Mouse (Mus musculus) midbrain, embryonic 12.5 days (tissue): ENCODE measurements around the gene Tle6. TPM values are rescaled to one million over a fixed set of nuclear protein-coding genes. Genes with fewer than 3 reads are reported as not detected.

ENCODE experiments used
- ATAC-seq: fragments of 200-750 bp; cut with Nextera tagmentation; 2 replicates; pipeline ENCODE4 v1.8.0; 2017; ENCODE audit warnings: low read depth, moderate TSS enrichment, moderate library complexity; ENCODE audit not compliant: low FRiP score
- H3K27ac ChIP-seq: fragments of 300-500 bp; sonication (generic); replicated peaks from 2 replicates; pipeline ENCODE4 v1.5.1; 2016; ENCODE audit warnings: mild to moderate bottlenecking
- H3K27me3 ChIP-seq: fragments of 300-500 bp; sonication (generic); 2 replicates; pipeline ENCODE4 v1.6.1; 2016; ENCODE audit warnings: mild to moderate bottlenecking
- H3K36me3 ChIP-seq: fragments of 300-500 bp; sonication (generic); 2 replicates; pipeline ENCODE4 v1.6.1; 2016
- H3K4me1 ChIP-seq: fragments of 300-500 bp; sonication (generic); 2 replicates; pipeline ENCODE4 v1.6.1; 2016
- H3K4me2 ChIP-seq: fragments of 300-500 bp; sonication (generic); replicated peaks from 2 replicates; pipeline ENCODE4 v1.6.1; 2016; ENCODE audit warnings: mild to moderate bottlenecking, moderate library complexity
- H3K4me3 ChIP-seq: fragments of 300-500 bp; sonication (generic); 2 replicates; pipeline ENCODE4 v1.5.1; 2016; ENCODE audit warnings: mild to moderate bottlenecking
- H3K9ac ChIP-seq: fragments of 300-500 bp; sonication (generic); replicated peaks from 2 replicates; pipeline ENCODE4 v1.6.1; 2016; ENCODE audit warnings: mild to moderate bottlenecking, moderate library complexity
- H3K9me3 ChIP-seq: fragments of 300-500 bp; sonication (generic); 2 replicates; pipeline ENCODE4 v1.6.1; 2016; ENCODE audit warnings: mild to moderate bottlenecking
- WGBS: fragments of 180-500 bp; shearing (Covaris S2); methylation state at CpG from one replicate; pipeline ENCODE4 v1.1.7; 2016; 5-methylcytosine and 5-hydroxymethylcytosine counted together
- polyA plus RNA-seq: library from polyadenylated mRNA; unstranded; fragments of >200 nt; fragmentation: Nextera tagmentation; extraction: Ambion mirVana; gene quantifications from 2 replicates; pipeline ENCODE4 v1.2.1, GENCODE M21; 2016

Tle6 gene
- polyA plus RNA-seq, 1 experiment from 2014 or later, result 5.1 TPM

DNA sequence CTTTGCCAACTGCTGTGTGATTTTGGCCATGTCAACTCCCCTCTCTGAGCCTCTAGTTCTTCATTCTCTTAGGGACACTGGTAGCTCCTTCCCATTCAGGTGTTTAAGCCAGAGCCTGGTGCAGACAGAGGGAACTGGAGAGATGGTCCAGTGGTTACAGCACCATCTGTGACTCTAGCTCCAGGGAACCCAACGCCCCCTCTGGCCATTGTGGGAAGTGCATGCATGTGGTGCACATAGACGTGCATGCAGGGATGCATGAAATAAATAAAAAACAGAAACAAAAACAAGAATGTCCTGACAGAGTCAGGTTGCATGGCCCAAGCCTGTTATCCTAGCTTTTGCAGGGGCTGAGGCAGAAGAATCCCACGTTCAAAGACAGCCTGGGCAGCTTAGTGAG, 44.6 kb downstream of the Tle6 start:
- Histone ChIP-seq H3K4me3 (no peak overlapping the region), H3K9ac (no peak overlapping the region), H3K9me3 (0 out of 2 replicates have a peak, but pooled peaks cover 4% of the 10 kb centered on the region), H3K27ac (no peak overlapping the region), H3K27me3 (peaks cover 2% of the 10 kb centered on the region; the same call in 1 of the 2 replicates), H3K4me2 (no peak overlapping the region), H3K36me3 (0 out of 2 replicates have a peak, but pooled peaks cover 2% of the 10 kb centered on the region), H3K4me1 (peaks cover 24% of the 10 kb centered on the region)
- ATAC-seq, result no peak
- 77% methylated on average over 3 of the region's 3 CpGs for WGBS

DNA sequence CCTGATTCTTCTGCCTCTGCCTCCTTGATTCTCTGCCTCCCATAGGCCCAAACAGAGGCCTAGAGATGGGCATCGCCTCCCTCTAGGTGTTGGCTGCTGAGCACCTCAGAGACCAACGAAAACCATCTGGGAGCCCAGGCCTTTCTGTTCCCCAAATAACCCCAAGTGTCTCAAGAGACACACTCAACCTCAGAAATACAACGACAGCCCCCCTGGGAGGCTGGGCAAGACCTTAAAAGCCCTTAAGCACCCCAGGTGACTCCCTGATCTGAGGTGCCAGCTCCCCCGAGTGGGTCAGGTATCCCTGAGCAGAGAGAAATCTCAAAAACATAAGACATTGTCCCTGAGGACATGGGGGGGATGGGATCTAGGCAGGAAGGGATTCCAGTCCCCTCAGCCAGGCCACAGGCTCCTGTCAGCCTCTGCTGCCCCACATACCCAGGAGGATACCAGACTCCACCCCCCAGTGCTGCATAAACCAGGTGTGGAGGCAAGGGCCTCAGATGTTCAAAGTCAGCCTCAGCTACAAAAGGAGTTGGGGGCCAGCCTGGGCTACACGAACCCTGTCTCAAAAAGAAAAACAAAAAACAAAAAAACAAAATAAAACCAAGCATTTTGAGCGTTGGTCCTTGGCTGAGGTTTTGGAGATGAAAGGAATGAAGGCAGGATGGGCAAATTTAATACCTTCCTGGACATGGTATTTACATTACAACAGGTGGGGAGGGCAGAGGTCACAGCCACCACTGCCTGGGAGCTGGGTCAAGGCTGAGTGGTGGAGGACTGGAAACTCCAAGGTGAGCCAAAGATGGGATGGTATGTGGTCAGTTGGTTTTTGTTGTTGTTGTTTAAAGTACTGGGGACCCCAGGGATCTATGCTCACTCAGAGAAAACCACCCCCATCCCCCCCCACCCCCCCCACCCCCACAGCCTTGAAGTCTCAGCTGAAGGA, 46.8 kb downstream of the Tle6 start:
- ATAC-seq, result no peak
- H3K27ac ChIP-seq, result no peak overlapping the region
- no peak overlapping the region for H3K9ac ChIP-seq
- 83% methylated on average over 6 of the region's 6 CpGs for WGBS
- no peaks in the 10 kb centered on the region; the same call in 1 of the 2 replicates for H3K27me3 ChIP-seq
- 0 out of 2 replicates have a peak, but pooled peaks cover 4% of the 10 kb centered on the region for H3K9me3 ChIP-seq
- no peak overlapping the region for H3K4me2 ChIP-seq
- no peak overlapping the region for H3K4me3 ChIP-seq
- H3K4me1 ChIP-seq, result peaks cover 10% of the 10 kb centered on the region
- no peaks in the 10 kb centered on the region for H3K36me3 ChIP-seq

DNA sequence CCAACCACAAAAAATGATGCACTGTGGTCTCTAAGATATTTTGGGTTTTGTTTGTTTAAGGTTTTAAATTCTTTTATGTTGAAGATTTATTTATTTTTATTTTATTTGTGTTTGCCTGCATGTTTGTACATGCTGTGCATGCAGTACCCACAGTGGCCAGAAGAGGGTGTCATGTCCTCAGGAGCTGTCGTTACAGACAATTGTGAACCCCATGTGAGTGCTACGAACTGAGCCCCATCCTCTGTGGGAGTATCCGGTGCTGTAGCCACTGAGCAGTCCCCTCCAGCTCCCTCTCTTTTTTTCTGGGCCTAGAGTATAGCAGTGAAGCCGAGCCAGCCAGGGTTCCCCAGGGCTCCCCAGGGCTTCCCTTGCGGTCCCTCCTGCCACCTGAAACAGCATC, 47.6 kb downstream of the Tle6 start:
- H3K9me3 ChIP-seq, result 0 out of 2 replicates have a peak, but pooled peaks cover 4% of the 10 kb centered on the region
- H3K27ac ChIP-seq, result no peak overlapping the region
- ATAC-seq, result no peak
- whole genome bisulfite sequencing, result 84% methylated on average over 5 of the region's 5 CpGs
- H3K4me3 ChIP-seq, result no peak overlapping the region
- no peak overlapping the region for H3K4me2 ChIP-seq
- H3K9ac ChIP-seq, result no peak overlapping the region
- no peaks in the 10 kb centered on the region for H3K36me3 ChIP-seq
- peaks cover 6% of the 10 kb centered on the region; the same call in 1 of the 2 replicates for H3K4me1 ChIP-seq
- H3K27me3 ChIP-seq, result no peaks in the 10 kb centered on the region; the same call in 1 of the 2 replicates

DNA sequence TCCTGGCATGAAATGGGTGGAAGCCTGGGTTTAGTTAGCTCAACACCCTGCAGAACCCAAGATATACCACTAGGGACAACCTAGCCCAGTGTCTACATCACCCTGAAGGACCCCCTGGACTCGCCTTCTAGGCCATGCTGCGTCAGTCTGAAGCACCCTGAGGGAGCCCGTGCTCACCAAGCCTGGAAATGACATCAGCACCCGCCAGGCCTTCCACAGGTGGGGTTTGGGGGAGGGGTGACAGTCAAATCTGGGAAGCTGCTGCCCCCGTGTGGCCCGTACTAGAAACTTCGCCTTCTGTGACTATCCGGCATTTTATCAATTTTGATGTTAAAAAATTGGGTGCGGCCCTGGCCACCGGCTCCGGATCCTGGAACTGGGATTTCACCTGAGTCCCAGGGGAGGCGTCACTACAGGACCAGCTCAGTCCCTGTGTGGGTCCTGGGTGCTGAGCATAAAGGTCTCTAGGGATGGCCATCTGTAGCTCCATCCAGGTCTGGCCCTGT, 49.2 kb downstream of the Tle6 start:
- H3K9ac ChIP-seq, result no peak overlapping the region
- H3K4me2 ChIP-seq, result no peak overlapping the region
- 7% methylated on average over 12 of the region's 12 CpGs for WGBS
- H3K9me3 ChIP-seq, result 0 out of 2 replicates have a peak, but pooled peaks cover 4% of the 10 kb centered on the region
- H3K36me3 ChIP-seq, result no peaks in the 10 kb centered on the region
- H3K27ac ChIP-seq, result no peak overlapping the region
- H3K27me3 ChIP-seq, result no peaks in the 10 kb centered on the region; the same call in 1 of the 2 replicates
- peaks cover 6% of the 10 kb centered on the region; the same call in 1 of the 2 replicates for H3K4me1 ChIP-seq
- peak; percentile 70 for ATAC-seq
- no peak overlapping the region for H3K4me3 ChIP-seq

DNA sequence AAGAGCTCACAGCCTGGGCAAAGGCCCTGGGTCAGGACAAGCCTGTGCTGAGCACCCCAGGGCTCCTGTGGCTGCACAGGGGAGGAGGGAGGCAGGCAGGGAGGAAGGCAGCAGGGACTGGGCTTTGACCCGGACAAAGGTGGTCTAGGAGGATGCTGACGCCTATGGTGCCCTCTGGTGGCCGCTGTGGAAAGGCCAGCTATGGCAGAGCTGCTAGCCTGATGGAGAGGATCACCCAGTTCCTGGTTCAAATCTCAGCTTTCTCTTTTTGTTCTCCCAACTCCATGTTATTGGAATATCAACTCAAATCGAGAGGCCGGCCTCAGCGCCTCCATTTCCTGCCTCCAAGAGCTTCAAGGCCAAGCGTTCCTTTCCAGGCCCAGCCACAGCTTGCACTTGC, 50.6 kb downstream of the Tle6 start:
- Histone ChIP-seq H3K4me2 (no peak overlapping the region), H3K9ac (no peak overlapping the region), H3K4me3 (no peak overlapping the region), H3K9me3 (0 out of 2 replicates have a peak, but pooled peaks cover 4% of the 10 kb centered on the region), H3K36me3 (no peaks in the 10 kb centered on the region), H3K27me3 (no peaks in the 10 kb centered on the region; the same call in 1 of the 2 replicates), H3K4me1 (peaks cover 10% of the 10 kb centered on the region; the same call in 1 of the 2 replicates), H3K27ac (no peak overlapping the region)
- 20% methylated on average over 7 of the region's 7 CpGs for whole genome bisulfite sequencing
- no peak for ATAC-seq

DNA sequence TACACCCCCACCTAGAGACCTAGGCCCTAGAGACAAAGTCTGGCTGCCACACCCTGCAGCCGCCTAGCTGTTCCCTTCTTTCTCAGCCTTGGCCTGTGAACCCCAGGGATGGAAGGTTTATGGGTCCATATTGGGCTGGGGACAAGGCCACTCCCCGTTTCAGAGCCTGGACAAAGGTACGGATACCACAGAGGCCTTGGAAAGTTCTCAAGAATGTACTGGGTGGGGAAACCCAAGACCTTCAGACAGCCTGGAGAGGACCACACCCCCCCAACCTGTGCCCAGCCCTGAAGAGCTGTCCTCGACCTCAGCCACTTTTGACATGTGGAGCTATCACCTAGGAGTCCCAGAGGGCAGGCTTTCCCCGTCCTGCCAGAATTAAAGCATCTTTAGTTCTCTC, 51.9 kb downstream of the Tle6 start:
- Histone ChIP-seq H3K27ac (no peak overlapping the region), H3K36me3 (no peaks in the 10 kb centered on the region), H3K4me2 (no peak overlapping the region), H3K4me3 (no peak overlapping the region), H3K9ac (no peak overlapping the region), H3K9me3 (0 out of 2 replicates have a peak, but pooled peaks cover 4% of the 10 kb centered on the region), H3K27me3 (no peaks in the 10 kb centered on the region; the same call in 1 of the 2 replicates), H3K4me1 (peaks cover 15% of the 10 kb centered on the region)
- no peak for ATAC-seq
- 76% methylated on average over 5 of the region's 5 CpGs for WGBS

DNA sequence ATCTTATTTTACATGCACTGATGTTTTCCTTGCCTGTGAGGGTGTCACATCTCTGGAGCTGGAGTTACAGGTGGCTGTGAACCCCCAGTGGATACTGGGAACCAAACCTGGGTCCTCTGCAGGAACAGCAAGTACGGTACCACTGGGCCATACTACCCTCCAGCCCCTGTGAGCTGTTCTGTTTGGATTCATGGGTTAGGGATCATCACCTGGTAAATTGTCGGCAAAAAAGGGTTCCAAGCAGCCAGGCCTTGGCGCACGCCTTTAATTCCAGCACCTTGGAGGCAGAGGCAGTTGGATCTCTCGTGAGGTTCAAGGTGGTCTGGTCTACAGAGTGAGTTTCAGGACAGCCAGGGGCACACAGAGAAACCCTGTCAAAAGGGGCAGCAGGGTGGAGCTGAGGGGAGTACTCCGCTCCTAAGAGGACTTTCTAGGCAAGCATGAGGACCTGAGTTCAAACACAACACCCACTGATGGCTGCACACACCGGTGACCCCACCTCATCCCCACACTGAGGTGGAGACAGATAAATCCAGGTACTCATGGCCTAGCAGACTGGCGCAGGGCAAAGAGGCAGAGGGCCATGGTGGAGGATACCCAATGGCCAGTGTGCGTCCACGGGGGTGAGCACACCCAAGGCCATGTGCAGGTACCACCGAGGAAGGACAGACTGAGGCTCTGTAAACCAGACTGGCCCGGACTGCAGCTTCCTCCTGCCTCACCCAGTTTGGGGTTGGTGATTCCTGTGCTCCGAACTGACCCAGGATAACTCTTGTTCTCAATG, 53.9 kb downstream of the Tle6 start:
- WGBS, result 91% methylated on average over 13 of the region's 13 CpGs
- H3K27me3 ChIP-seq, result no peaks in the 10 kb centered on the region
- no peak for ATAC-seq
- no peak overlapping the region; the same call in 1 of the 2 replicates for H3K9ac ChIP-seq
- H3K9me3 ChIP-seq, result no peaks in the 10 kb centered on the region
- H3K27ac ChIP-seq, result no peak overlapping the region
- H3K36me3 ChIP-seq, result no peaks in the 10 kb centered on the region
- H3K4me1 ChIP-seq, result peaks cover 35% of the 10 kb centered on the region
- no peak overlapping the region for H3K4me2 ChIP-seq
- H3K4me3 ChIP-seq, result no peak overlapping the region

DNA sequence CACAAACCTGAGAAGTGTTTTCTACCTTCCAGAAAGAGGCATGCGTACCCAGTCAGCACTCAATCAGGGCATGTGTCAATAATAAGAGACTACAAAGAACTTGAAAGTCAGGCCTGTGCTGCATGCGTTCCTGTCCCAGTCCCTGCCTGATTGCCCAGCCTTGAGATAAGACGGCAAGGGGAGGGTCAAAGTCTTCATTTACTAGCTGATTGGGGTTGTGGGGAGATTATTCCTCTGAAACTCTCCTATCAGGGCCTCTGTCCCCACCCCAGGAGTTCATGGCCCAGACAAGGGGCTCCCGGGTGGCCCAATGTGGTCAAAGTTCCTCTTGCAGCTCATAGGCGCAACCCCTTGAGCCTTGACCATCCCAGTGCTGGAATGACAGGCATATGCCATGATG, 54.5 kb downstream of the Tle6 start:
- Histone ChIP-seq H3K4me1 (peaks cover 32% of the 10 kb centered on the region), H3K4me2 (no peak overlapping the region), H3K27me3 (no peaks in the 10 kb centered on the region), H3K9me3 (no peaks in the 10 kb centered on the region), H3K4me3 (no peak overlapping the region), H3K9ac (no peak overlapping the region; the same call in 1 of the 2 replicates), H3K27ac (no peak overlapping the region), H3K36me3 (no peaks in the 10 kb centered on the region)
- ATAC-seq, result no peak
- 80% methylated on average over 5 of the region's 5 CpGs for WGBS

DNA sequence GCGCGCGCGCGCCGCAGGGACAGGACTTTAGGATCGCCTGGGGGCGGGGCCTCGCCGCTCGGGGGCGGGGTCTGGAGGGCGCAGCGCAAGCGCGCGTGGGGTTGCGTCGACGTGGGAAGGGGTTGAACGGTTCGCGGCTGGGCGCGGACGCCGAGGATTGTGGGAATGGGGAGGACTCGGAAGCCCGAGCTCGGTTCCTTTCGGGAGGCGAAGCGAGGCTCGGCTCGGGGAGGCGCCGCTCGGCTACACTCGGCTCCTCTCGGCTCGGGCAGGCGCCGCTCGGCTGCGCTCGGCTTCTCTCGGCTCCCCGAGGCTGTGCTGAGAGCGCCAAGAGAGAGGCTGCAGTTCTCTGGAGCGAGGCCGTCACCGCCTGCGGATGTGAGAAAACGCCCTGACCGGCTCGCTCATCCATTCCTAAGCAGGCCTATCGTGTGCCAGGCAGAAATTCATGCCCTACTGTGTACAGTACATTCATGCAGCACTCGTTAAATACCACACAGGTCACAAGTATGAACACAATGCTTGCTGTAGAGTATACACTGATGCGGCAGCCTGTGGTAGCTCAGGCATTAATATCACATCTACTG, 55.6 kb downstream of the Tle6 start, which contains the start of gene Gna11:
Gna11 (minus strand) TSS at position 30 of the 587 bp plus-strand sequence.
- ATAC-seq, result peak; percentile 95
- no peaks in the 10 kb centered on the region for H3K36me3 ChIP-seq
- peak within 1 kb of the TSS; percentile 93 for H3K9ac ChIP-seq
- peak within 1 kb of the TSS; percentile 94 for H3K4me3 ChIP-seq
- peak within 1 kb of the TSS; percentile 98 for H3K4me2 ChIP-seq
- H3K27me3 ChIP-seq, result no peaks in the 10 kb centered on the region
- H3K27ac ChIP-seq, result peak within 1 kb of the TSS; percentile 88
- WGBS, result 2% methylated on average over 54 of the region's 59 CpGs
- peaks cover 32% of the 10 kb centered on the region for H3K4me1 ChIP-seq
- no peaks in the 10 kb centered on the region for H3K9me3 ChIP-seq

DNA sequence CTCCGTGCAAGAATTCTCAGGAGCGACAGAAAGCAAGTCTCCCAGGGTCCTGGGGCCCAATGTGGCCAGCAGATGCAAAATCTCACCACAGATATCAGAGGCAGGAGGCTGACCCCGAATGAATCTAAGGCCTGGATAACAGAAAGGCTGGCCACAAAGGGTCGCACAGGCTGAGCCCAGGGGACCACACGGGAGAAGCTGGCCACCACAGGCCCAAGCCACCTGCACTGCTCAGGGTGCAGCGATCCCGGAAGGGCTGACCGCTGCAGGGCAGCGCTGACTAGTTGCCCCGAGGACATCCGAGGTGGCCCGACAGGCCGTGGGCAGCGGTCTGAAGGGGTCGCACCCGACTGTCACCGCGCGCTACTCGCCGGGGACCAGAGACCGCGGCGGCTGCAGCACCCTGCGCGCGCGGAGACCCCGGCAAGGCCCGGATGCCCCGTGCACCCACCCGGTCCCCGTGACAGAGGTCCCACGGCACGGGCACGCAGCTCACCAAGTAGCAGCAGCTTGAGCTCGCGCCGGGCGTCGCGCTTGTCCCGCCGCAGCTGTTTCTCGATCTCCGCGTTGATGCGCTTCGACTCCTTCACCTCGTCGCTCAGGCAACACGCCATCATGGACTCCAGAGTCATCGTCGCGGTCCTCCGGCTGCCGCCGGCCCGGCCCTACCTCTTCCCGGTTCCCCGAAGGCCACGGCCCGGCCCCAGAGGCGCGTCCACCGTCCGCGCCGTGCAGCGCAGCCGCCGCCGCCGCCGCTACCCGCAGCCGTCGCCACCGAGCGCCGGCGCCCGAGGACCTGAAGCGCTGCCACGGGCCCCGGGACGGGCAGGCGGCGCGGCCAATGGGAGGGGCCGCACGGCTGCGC, 56.3 kb downstream of the Tle6 start:
- no peaks in the 10 kb centered on the region for H3K9me3 ChIP-seq
- H3K4me3 ChIP-seq, result peak overlapping the region; percentile 94
- under 1% methylated on average over 89 of the region's 93 CpGs for WGBS
- H3K27ac ChIP-seq, result peak overlapping the region; percentile 82
- H3K4me2 ChIP-seq, result peak overlapping the region; percentile 98
- H3K36me3 ChIP-seq, result peaks cover 3% of the 10 kb centered on the region; the same call in 1 of the 2 replicates
- H3K4me1 ChIP-seq, result peaks cover 32% of the 10 kb centered on the region
- H3K9ac ChIP-seq, result peak overlapping the region; percentile 93
- H3K27me3 ChIP-seq, result no peaks in the 10 kb centered on the region
- peak; percentile 4 for ATAC-seq
